Mouse (Mus musculus): Measurements from ENCODE around the gene Fut4.

Fut4 gene

GRCm38 (mm10) chr9:14752001-14752522 is at the start of gene Fut4:
Gene Fut4, minus strand, starts transcription at chr9:14752393.
- peak; percentile 52 for DNase-seq (ENCODE audit: low spot score)

DNA sequence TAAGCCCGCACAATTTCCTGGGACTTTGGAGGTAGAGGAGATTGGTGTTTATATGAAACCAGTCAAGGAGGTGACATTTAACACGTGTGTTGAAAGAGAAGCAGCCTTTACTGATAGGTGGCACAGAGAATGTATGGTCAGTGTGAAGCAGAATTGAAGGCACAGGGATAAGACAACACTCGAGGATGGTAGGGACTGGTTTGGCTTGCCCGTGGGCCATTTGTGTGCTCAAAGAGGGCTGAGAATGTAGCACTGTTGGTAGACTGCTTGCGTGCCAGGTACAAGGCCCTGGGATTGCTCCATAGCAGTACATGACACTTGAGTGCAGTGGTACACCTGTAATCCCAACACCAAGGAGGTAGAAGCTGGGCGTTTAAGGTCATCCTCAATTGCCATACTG is 35.2 kb upstream of the Fut4 start:
- no peak for DNase-seq (ENCODE audit: low spot score)

DNA sequence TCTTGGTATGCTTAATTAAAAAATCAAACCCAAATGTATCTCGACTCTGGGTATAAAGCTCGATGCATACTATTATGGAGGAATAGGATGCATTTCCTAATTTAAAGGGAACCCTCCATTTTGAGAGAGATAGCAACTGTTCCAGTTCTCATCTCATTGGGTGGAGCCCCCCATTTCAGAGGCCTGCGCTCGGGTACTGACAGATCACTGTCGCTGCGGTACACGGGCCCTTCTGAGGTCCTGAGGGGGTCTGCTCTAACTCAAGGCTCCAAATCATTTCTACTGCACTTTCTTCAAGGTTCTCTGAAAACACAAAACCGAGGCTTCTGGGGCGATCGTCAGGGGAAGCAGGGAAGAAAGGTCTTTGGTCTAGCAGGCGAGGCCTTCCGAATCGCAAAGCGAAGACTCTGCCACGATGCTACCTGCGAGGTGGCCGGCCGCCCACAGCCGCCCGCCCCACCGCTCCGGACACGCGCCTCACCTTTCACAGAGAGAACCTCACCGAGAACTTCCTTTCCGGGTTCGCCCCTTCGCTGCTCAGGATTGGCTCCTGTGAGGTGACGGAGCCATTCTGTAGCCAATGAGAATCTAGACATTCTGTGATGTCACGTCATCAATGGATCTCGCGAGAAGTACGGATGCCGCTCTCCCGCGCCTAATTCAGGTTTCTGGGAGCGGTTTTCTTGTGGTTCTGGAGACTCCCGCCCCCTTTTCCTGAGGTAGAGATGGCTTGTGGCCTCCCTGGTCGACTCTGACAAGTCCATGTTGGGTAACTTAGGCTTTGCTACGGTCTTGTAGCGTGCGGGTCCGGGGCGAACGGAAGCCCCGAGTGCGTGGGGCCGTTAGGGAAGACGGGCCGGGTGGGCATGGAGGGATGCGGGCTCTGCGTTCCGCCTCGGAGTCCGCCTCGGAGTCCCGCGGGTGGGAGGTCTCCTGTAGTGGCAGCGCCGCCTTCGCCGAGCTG is 32.1 kb upstream of the Fut4 start, which contains the start of the genes Mre11a and Ankrd49:
TSS of gene Mre11a (plus strand) at position 616 of the 964 bp plus-strand sequence.
TSS of gene Ankrd49 (minus strand) at position 818 of the 964 bp plus-strand sequence.
- DNase-seq (ENCODE audit: low spot score), result peak; percentile 85

- peak; percentile 33 for DNase-seq (ENCODE audit: low spot score)
Observed at GRCm38 (mm10) chr9:14778341-14778740, 26.1 kb upstream of the Fut4 start.

DNA sequence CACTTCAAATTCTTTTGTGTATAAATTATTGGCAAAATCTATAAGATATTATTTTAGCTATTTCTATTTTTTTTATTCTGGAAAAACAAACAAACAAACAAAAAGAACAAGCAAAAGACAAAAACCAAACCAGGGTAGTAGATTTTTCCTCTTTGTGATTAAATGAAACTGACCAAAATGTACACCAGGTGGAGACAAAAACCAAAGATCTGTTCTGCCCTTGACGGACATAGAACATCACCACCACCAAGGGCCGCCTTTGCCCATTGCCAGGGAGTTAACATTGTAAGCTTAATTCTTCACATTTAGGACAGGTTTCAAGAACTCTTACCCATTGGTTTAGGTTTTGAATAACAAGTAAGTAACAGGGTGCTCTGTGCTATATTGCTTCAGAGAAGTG is 21.6 kb upstream of the Fut4 start:
- DNase-seq (ENCODE audit: low spot score), result no peak

- no peak for DNase-seq (ENCODE audit: low spot score)
Observed at GRCm38 (mm10) chr9:14772074-14772473, 19.9 kb upstream of the Fut4 start.

- no peak for DNase-seq (ENCODE audit: low spot score)
Observed at GRCm38 (mm10) chr9:14770803-14771471, 18.7 kb upstream of the Fut4 start, which contains the start of gene 1700012B09Rik. Gene 1700012B09Rik, minus strand, starts transcription at chr9:14771030.

GRCm38 (mm10) chr9:14769811-14770210 is 17.6 kb upstream of the Fut4 start:
- DNase-seq (ENCODE audit: low spot score), result no peak

DNA sequence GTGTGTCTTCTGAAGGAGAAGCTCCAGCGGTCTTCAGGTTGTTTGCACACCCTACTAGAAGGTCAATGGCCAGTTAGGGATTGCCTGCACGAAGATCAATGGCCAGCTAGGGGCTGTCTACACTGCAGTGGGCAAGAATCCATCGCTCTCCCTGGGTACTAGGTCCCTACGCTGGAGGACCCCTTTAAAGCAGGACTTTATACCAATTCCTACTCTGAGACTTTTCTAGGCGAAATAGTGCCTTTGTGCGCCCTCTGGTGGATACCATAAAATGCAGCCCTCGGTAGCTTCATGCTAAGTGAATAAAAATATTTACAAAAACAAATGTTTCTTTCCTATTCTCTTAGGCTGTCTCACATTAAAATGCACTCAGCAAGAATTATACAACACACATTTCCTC is 12.6 kb upstream of the Fut4 start:
- peak; percentile 47 for DNase-seq (ENCODE audit: low spot score)

DNA sequence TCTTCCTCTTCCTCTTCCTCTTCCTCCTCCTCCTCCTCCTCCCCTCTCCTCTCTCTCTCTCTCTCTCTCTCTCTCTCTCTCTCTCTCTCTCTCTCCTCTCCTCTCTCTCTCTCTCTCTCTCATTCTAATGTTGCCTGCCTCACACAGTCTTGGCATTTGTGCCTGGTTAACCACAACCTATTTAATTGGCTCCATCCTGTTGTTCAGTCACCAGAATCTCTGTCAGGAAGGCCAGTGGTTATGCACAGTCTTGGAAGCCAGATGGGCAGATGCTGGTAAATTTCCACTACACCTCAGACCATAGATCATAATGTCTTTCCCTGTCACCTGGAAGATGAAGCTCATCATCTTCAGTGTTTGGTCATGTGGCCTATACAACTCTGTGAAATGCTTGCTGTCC is 7.1 kb upstream of the Fut4 start:
- DNase-seq (ENCODE audit: low spot score), result no peak

- no peak for DNase-seq (ENCODE audit: low spot score)
Observed at GRCm38 (mm10) chr9:14758590-14758989, 6.4 kb upstream of the Fut4 start.

DNA sequence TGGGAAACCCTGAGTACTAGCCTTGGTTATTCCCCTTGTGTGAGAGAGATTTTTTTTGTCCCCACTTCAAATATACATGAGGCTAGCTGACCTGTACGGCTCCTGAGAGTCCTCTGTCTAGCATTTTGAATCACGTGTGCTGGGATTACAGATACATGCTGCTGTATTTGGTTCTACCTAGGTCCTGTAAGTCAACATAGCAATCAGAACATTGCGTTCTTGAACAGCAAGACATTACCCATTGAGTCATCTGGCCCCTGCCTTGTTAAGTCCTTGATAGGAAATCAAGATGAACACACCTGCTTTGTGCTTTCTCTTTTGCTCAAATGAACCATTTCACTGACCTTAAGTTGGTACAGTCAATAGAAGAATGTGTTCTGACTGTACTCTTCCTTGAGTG is 2.3 kb upstream of the Fut4 start:
- DNase-seq (ENCODE audit: low spot score), result no peak

GRCm38 (mm10) chr9:14753947-14754346 is 1.8 kb upstream of the Fut4 start:
- DNase-seq (ENCODE audit: low spot score), result no peak

DNA sequence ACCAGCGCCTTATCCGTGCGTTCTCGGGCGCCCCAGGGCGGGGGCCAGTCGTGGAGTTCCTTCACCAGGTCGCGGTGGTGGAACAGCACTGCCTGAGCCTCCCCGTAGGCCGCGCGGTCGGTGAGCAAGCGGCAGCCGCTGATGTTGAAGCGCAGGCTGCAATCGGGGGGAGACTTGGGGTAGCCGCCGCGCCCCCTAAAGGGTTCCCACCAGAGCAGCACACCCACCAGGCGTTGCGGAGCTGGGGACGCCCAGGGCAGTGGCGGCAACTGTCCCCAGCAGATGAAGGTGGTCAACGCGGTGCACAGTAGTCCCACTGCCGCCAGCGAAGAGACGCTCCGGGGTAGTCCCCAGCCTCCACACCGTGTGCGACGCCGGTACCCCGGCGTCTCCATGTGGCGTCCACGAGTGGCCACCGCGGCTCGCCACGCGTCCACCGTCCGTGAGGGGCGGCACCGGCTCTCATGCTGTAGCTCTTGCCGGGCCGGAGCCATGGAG is 641 bp downstream of the Fut4 start:
- peak; percentile 23 for DNase-seq (ENCODE audit: low spot score)

GRCm38 (mm10) chr9:14750901-14751502 is 1.2 kb downstream of the Fut4 start:
- no peak for DNase-seq (ENCODE audit: low spot score)

- no peak for DNase-seq (ENCODE audit: low spot score)
Observed at GRCm38 (mm10) chr9:14740151-14740924, 11.9 kb downstream of the Fut4 start, which contains the start of gene Piwil4. Gene Piwil4, minus strand, starts transcription at chr9:14740733.

DNA sequence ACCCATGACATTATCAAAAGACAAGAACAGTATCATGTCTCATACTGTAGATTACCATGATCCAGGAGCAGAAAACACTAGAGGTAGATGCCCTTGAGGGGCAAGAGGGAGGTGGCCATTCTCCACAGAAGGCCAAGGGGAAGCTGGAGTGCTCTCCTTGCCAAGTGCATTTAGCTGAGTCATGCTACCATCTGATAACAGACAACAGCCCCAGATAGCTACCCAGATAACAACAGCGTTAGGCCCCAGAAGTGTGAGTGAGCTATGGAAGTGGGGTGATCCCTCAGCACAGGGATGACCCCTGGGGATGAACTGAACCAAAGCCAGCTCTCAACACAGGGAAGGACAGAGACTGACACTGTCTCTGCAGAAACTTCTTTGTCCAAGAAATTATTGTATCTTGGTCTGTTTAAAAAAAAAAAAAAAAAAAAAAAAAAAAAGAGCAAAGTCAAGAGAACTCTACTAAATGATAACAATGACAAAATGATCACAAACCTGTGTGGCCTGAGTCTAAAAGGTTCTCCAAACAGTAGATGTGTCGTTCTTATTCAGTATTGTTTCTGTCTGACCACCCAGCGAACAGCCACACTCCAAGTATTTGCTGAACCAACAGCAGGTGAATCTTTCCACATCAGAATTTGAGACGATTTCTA is 12.6 kb downstream of the Fut4 start:
- no peak for DNase-seq (ENCODE audit: low spot score)

GRCm38 (mm10) chr9:14730941-14731541 is 21.2 kb downstream of the Fut4 start:
- no peak for DNase-seq (ENCODE audit: low spot score)

GRCm38 (mm10) chr9:14728365-14728764 is 23.8 kb downstream of the Fut4 start:
- DNase-seq (ENCODE audit: low spot score), result no peak

- DNase-seq (ENCODE audit: low spot score), result no peak
Observed at GRCm38 (mm10) chr9:14726629-14727028, 25.6 kb downstream of the Fut4 start.

All from urinary bladder, postnatal 25 days (tissue).